Mouse (Mus musculus): ENCODE data around the gene Tmem178. TPM values are rescaled to one million over a fixed set of nuclear protein-coding genes. Genes with fewer than 3 reads are reported as not detected.
A peak's percentile ranks its signal among the peaks of the same experiment; 100 is the strongest.
"Not testable (repeated sequence)": the region's sequence is repeated elsewhere in the genome, so short reads cannot be mapped to it uniquely, and the experiment has no call there.

Tmem178 gene
- polyA plus RNA-seq, 1 experiment from 2014 or later, result 23.1 TPM

DNA sequence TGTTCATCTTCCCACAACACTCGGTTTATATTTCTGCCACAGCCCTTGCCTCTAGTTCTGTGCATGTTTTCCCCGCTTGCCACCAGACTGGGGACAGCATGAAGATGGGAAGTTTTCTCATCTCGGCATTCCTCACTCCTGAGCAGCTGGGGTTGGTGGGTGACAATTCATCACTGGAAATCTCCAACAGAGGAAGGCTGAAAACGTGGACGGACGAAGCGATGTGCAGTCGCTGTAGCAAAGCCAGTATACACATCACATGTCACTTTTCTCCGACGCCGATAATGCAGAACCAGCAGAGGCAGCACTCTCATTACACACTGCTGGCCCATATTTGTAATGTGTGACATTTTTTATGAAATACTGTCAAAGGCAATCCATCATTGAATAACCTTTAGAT, 2.6 kb upstream of the Tmem178 start:
- DNase-seq (ENCODE audit: low spot score), result no peak
- WGBS, result 40% methylated on average over 11 of the region's 11 CpGs
- no peaks in the 10 kb centered on the region for H3K36me3 ChIP-seq (ENCODE audit: insufficient read depth, low read length)
- no peaks in the 10 kb centered on the region for H3K4me1 ChIP-seq (ENCODE audit: insufficient read depth, low read depth, low read length)
- no peaks in the 10 kb centered on the region for H3K9me3 ChIP-seq (ENCODE audit: low read length)
- no peak for ATAC-seq
- TF ChIP-seq CTCF (IDR thresholded peaks at IDR 0.05), result peak; percentile 14; the same call in 1 of the 2 replicates
- no peak for TF ChIP-seq EP300 (IDR thresholded peaks at IDR 0.05)
- H3K27ac ChIP-seq (ENCODE audit: low read length), result no peak overlapping the region
- H3K4me2 ChIP-seq (replicated peaks; ENCODE audit: low read depth, low read length), result no peak overlapping the region
- H3K4me3 ChIP-seq (ENCODE audit: low read depth, low read length), result no peak overlapping the region
- no peak overlapping the region for H3K9ac ChIP-seq (replicated peaks; ENCODE audit: low read depth)
- H3K27me3 ChIP-seq (replicated peaks; ENCODE audit: insufficient read depth, low read length), result no peaks in the 10 kb centered on the region

DNA sequence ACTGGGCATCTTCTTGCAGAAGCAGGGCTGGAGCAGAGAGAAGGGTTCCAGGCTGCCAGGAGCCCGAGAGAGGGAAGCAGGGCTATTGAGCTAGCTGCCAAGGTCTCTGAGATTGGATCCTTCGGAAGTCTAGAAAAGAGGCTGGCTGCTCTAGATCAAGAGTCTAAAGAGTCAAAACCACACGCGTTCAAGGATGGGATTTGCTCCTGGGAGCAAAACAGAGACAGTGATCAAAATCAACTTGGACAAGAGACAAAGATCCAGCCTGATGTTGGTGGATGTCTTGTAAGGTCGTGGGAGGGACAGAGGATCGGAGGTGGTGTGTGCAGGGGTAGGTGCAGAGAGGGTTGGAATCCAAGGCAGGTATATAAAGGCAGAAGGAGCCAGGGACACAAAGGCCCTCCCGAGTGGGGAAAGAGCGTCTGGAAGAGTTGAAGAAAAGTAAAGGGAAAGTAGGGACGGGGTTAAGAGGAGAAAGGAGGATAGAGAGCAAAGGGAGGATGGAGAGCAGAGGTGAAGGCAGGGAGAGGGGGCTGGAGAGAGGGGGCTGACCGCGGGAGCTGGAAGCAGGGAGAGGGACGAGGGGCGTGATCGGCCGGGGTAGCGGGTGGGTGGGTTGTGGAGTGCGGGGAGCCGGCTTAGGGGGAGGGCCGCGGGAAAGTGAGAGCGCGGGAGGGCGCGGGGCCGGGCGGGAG, 450 bp upstream of the Tmem178 start:
- 14% methylated on average over 15 of the region's 26 CpGs for WGBS
- Histone ChIP-seq H3K27me3 (replicated peaks; ENCODE audit: insufficient read depth, low read length) (no peaks in the 10 kb centered on the region), H3K9ac (replicated peaks; ENCODE audit: low read depth) (no peak overlapping the region), H3K4me2 (replicated peaks; ENCODE audit: low read depth, low read length) (peak overlapping the region; percentile 99), H3K9me3 (ENCODE audit: low read length) (no peaks in the 10 kb centered on the region), H3K4me3 (ENCODE audit: low read depth, low read length) (peak overlapping the region; percentile 68), H3K4me1 (ENCODE audit: insufficient read depth, low read depth, low read length) (no peaks in the 10 kb centered on the region), H3K27ac (ENCODE audit: low read length) (no peak overlapping the region), H3K36me3 (ENCODE audit: insufficient read depth, low read length) (no peaks in the 10 kb centered on the region)
- no peak for TF ChIP-seq CTCF (IDR thresholded peaks at IDR 0.05)
- TF ChIP-seq EP300 (IDR thresholded peaks at IDR 0.05), result no peak
- no peak for DNase-seq (ENCODE audit: low spot score)
- ATAC-seq, result no peak

DNA sequence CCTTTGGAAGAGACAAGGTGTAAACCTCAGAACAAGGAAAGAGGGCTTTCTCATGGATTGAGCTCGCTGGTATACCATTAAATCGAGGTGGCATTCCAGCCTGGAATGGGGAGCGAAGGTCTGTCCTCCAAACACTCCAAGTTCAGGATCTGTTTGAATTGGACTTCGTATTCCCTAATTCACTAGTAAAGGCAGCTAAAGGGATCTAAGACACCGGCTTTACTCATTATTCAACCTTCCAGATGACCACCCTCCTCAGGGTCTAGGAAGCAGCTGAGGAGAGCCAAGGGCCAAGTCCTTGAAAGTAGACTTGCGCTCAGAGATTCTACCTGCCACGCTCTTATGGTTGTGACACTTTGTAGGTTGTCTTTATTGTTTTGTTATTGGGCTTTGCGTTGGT, 1.1 kb downstream of the Tmem178 start:
- not testable (repeated sequence) for H3K9ac ChIP-seq (replicated peaks; ENCODE audit: low read depth); H3K9me3 ChIP-seq (ENCODE audit: low read length); H3K27ac ChIP-seq (ENCODE audit: low read length); H3K27me3 ChIP-seq (replicated peaks; ENCODE audit: insufficient read depth, low read length); ATAC-seq; H3K4me1 ChIP-seq (ENCODE audit: insufficient read depth, low read depth, low read length); DNase-seq (ENCODE audit: low spot score); H3K36me3 ChIP-seq (ENCODE audit: insufficient read depth, low read length)
- WGBS, result 37% methylated on average over 8 of the region's 8 CpGs
- H3K4me3 ChIP-seq (ENCODE audit: low read depth, low read length), result peak overlapping the region; percentile 10; the same call in 1 of the 2 replicates
- H3K4me2 ChIP-seq (replicated peaks; ENCODE audit: low read depth, low read length), result peak overlapping the region; percentile 25; the same call in 1 of the 2 replicates

DNA sequence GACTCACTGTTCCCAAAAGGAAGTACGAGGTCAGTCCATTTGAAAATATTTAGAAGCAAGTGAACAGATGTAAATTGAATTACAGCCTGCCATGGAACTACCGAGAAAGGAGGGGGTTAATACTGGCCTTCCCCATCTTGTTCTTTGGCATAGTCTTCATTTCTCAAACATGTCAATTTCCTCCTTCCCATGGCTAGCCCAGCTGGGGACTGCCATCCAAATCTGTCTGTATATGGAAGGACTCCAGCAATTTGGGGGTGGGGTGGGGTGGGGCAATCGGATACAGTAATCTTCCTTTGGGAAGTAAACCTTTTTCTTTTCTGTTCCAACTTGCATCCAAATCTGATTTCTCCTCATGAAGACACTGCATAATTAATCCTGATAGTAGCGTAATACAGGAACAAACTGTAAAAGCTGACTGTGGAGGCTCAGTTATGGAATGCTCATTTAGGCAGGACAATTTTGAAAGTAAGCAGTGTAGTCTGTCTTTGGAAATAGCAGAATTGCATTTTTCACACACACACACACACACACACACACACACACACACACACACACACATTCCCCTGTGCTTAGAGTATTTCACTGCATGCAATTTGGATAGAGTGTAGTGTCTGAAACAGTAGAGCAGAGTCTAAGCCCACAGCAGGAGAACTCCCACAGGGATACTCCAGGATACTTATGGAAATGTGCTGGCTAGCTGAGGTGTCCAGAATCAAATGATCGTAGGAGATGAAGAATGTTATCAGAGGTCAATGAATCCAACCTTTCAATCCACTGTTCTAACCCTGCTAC, 1.9 kb downstream of the Tmem178 start:
- Histone ChIP-seq H3K27me3 (replicated peaks; ENCODE audit: insufficient read depth, low read length) (no peaks in the 10 kb centered on the region), H3K4me1 (ENCODE audit: insufficient read depth, low read depth, low read length) (no peaks in the 10 kb centered on the region), H3K27ac (ENCODE audit: low read length) (no peak overlapping the region), H3K36me3 (ENCODE audit: insufficient read depth, low read length) (no peaks in the 10 kb centered on the region), H3K9me3 (ENCODE audit: low read length) (no peaks in the 10 kb centered on the region), H3K9ac (replicated peaks; ENCODE audit: low read depth) (no peak overlapping the region), H3K4me3 (ENCODE audit: low read depth, low read length) (no peak overlapping the region), H3K4me2 (replicated peaks; ENCODE audit: low read depth, low read length) (peak overlapping the region; percentile 25; the same call in 1 of the 2 replicates)
- 61% methylated on average over 5 of the region's 5 CpGs for WGBS
- no peak for ATAC-seq
- DNase-seq (ENCODE audit: low spot score), result no peak
- no peak for TF ChIP-seq CTCF (IDR thresholded peaks at IDR 0.05)
- TF ChIP-seq EP300 (IDR thresholded peaks at IDR 0.05), result no peak

DNA sequence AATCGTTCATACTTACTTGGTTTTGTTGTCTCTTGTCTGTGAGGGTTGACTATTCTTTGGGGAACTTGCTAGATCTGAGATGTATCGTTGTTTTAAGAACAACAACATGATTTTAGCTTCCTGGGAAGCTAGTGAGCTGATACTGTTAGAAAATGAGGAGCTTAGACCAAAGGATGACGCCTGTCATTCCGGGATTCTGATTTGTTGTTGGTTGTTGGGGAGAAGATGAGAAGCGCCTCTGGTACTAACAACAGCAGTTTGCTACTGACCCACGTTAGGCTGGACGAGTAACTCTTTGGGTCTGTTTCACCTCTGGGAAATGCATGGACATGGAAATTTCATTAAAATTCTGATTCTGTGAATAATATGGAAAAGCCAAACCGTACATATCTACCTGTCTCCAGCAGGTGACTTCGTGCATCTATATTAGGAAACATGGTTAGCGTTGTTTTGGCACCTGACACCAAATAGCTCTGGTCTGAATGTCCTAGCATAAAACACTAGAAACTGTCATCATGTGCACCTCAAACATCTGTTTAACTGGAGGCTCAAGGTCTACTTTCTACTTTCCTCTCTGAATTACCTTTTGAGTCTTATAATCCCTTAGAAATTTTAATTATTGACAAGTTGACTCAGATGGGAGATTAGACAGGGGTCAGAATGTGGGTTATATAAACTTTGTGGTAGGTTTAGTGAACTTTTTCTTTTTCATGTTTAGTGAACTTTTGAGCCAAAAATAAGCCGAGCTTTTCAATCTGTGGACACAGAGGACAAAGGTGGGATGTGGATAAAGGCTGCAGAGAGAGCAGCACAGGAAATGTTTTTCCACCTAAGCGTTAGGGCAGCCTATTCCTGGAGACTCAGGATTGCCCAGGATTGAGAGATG, 2.9 kb downstream of the Tmem178 start:
- no peak overlapping the region for H3K4me3 ChIP-seq (ENCODE audit: low read depth, low read length)
- H3K27me3 ChIP-seq (replicated peaks; ENCODE audit: insufficient read depth, low read length), result no peaks in the 10 kb centered on the region
- WGBS, result 79% methylated on average over 12 of the region's 12 CpGs
- no peak overlapping the region for H3K9ac ChIP-seq (replicated peaks; ENCODE audit: low read depth)
- ATAC-seq, result no peak
- H3K4me1 ChIP-seq (ENCODE audit: insufficient read depth, low read depth, low read length), result no peaks in the 10 kb centered on the region
- DNase-seq (ENCODE audit: low spot score), result no peak
- no peak overlapping the region for H3K27ac ChIP-seq (ENCODE audit: low read length)
- H3K9me3 ChIP-seq (ENCODE audit: low read length), result no peaks in the 10 kb centered on the region
- no peak overlapping the region; the same call in 1 of the 2 replicates for H3K4me2 ChIP-seq (replicated peaks; ENCODE audit: low read depth, low read length)
- TF ChIP-seq CTCF (IDR thresholded peaks at IDR 0.05), result no peak
- no peak for TF ChIP-seq EP300 (IDR thresholded peaks at IDR 0.05)
- H3K36me3 ChIP-seq (ENCODE audit: insufficient read depth, low read length), result no peaks in the 10 kb centered on the region

DNA sequence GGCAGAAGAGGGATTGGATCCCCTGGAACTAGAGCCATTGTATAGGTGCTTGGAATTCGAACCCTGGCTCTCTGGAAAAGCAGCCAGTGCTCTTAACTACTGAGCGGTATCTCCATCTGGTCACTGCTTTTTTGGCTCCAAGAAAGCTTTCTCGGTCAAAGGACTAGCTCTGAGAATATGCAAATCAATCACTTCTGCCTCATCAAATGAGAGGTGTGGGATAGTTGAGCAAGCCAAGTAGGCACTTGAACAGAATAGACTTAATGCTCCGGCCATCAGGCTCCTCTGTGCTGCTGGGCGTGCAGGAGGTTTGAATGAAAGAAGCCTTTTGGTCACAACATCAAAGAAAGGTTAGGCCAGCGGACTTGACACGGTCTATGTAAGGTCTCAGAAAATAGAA, 5.0 kb downstream of the Tmem178 start:
- DNase-seq (ENCODE audit: low spot score) (no peak), ATAC-seq (no peak)
- Histone ChIP-seq H3K27ac (ENCODE audit: low read length) (no peak overlapping the region), H3K36me3 (ENCODE audit: insufficient read depth, low read length) (no peaks in the 10 kb centered on the region), H3K9me3 (ENCODE audit: low read length) (no peaks in the 10 kb centered on the region), H3K4me3 (ENCODE audit: low read depth, low read length) (no peak overlapping the region), H3K4me1 (ENCODE audit: insufficient read depth, low read depth, low read length) (no peaks in the 10 kb centered on the region), H3K27me3 (replicated peaks; ENCODE audit: insufficient read depth, low read length) (no peaks in the 10 kb centered on the region), H3K4me2 (replicated peaks; ENCODE audit: low read depth, low read length) (no peak overlapping the region), H3K9ac (replicated peaks; ENCODE audit: low read depth) (no peak overlapping the region)
- TF ChIP-seq CTCF (IDR thresholded peaks at IDR 0.05) (no peak), EP300 (IDR thresholded peaks at IDR 0.05) (no peak)
- 84% methylated on average over 7 of the region's 7 CpGs for WGBS
